ENCODE assay signal across 8 mouse cellular contexts in the genomic region with DNA sequence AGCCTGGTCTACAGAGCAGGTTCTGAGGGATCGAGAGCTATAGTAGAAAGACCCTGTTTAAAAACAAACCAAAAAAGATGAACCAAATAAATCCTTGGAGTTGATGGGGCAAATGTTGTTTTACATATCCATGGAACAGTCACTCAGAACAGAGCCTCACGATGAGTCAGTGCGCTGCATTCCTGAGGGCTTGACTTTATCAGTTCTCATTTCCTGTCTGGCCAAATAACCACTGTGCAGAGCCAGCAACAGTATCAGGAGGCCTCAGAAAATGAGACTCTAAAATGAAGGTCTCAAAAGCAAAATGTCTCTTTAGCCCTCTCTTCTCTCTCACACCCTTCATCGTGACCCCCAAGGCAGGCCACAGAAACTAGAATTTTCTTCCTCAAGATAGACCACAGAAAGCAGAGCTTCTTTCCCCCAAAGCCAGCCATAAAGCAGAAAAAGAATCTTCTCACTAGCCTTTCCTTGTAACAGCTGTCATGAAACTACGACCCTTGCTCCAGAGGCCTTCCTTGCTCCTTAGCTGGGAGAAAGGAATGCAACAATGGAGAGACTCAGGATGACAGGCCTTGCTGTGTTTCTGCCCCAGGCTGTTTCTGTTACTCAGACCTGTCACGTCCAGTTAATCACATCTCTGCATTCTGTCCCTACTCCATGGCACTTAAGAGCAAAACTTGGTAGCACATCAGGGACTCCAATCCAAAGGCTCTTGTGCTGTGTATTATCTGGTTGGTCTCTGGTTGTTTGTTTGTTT. TPM values are rescaled to one million over a fixed set of nuclear protein-coding genes. Genes with fewer than 3 reads are reported as not detected.
DNase-seq lines count a peak whose midpoint lies in the region; ATAC-seq and TF ChIP-seq lines count a peak whose summit lies in the region.

No protein-coding gene starts in this region.

- no peak overlapping the region for H3K4me3 ChIP-seq in C2C12 (ENCODE audit: insufficient read depth, poor library complexity, severe bottlenecking)

- no peak for ATAC-seq in granulocyte monocyte progenitor cell, adult 5-6 weeks (replicated peaks; ENCODE audit: poor library complexity, severe bottlenecking)

- H3K79me3 ChIP-seq in C2C12 (ENCODE audit: low read depth) = no peaks in the 10 kb centered on the region

- no peaks in the 10 kb centered on the region for H3K79me2 ChIP-seq in C2C12 (ENCODE audit: control insufficient read depth, insufficient read depth)

- no peak overlapping the region for H3ac ChIP-seq in C2C12 (ENCODE audit: control insufficient read depth, insufficient read length, low read depth)

- peak; percentile 63 for DNase-seq in adrenal gland, adult 2 months
- no peak for DNase-seq in adrenal gland, postnatal 4 days (ENCODE audit: low spot score in 2 of 2)
- DNase-seq in forelimb bud, embryonic 11.5 days (ENCODE audit: low read depth, low spot score) = peak; percentile 18
- DNase-seq in kidney, postnatal 10 days = peak; percentile 33
- no peak for DNase-seq in layer of hippocampus, adult 11-12 months (ENCODE audit: low spot score)
- DNase-seq in gastrocnemius, postnatal 25 days = no peak

- no peaks in the 10 kb centered on the region for H3K36me3 ChIP-seq in C2C12 (ENCODE audit: control insufficient read depth, insufficient read depth)

- TF ChIP-seq CTCF in C2C12 (IDR thresholded peaks at IDR 0.05; ENCODE audit: control insufficient read depth, insufficient read depth, insufficient read length) = no peak

- no peaks in the 10 kb centered on the region for H3K27me3 ChIP-seq in C2C12 (ENCODE audit: control insufficient read depth, insufficient read depth, insufficient read length)

TF ChIP-seq in C2C12, 6 proteins besides CTCF, POLR2A, EP300 and RAD21:
- TF ChIP-seq MAX (IDR thresholded peaks at IDR 0.05) (no peak), MYOD1 (IDR thresholded peaks at IDR 0.05; ENCODE audit: control insufficient read depth, insufficient read length, low read depth) (peak; percentile 38), FOSL1 (IDR thresholded peaks at IDR 0.05; ENCODE audit: insufficient read depth, low read length, poor library complexity, severe bottlenecking) (peak; percentile 81), USF1 (IDR thresholded peaks at IDR 0.05; ENCODE audit: low read depth) (no peak)
TF ChIP-seq in C2C12: peak in this region for 2.

RNA-seq across cellular contexts. Expression of a gene that starts 5.7 kb away (rescaled TPM):
- 10 to 100 TPM; 16.0 to 23.1 TPM for total RNA-seq in adrenal gland, adult 2 months (2021)
- 14.5 and 16.2 TPM in 2 replicates for polyA plus RNA-seq in adrenal gland, adult 2 months (2012; rRNA removed)
- 10 to 100 TPM; 15.8 to 19.1 TPM for total RNA-seq in adrenal gland, postnatal 4 days (2021)
- polyA plus RNA-seq in C2C12 (2012; fragmentation: generic; extraction: Trizol) = 25.2 TPM
- total RNA-seq in granulocyte monocyte progenitor cell, adult 5-6 weeks (2014; fragmentation: Nextera tagmentation) = 30.4 and 39.5 TPM in 2 replicates
- 19.9 and 27.1 TPM in 2 replicates for total RNA-seq in granulocyte monocyte progenitor cell, adult 5-6 weeks (2017)
- 1 to 10 TPM; 1.9 to 2.2 TPM for total RNA-seq in gastrocnemius, postnatal 25 days (2021)

RNA-seq across cellular contexts. Expression of a gene that starts 15.2 kb away (rescaled TPM):
- total RNA-seq in adrenal gland, adult 2 months (2021) = 10 to 100 TPM; 14.7 to 24.6 TPM
- 34.1 and 37.2 TPM in 2 replicates for polyA plus RNA-seq in adrenal gland, adult 2 months (2012; rRNA removed)
- total RNA-seq in adrenal gland, postnatal 4 days (2021) = 10 to 100 TPM; 14.7 to 17.3 TPM
- polyA plus RNA-seq in C2C12 (2012; fragmentation: generic; extraction: Trizol) = 21.0 TPM
- total RNA-seq in granulocyte monocyte progenitor cell, adult 5-6 weeks (2014; fragmentation: Nextera tagmentation) = 35.1 and 39.7 TPM in 2 replicates
- 21.7 and 31.3 TPM in 2 replicates for total RNA-seq in granulocyte monocyte progenitor cell, adult 5-6 weeks (2017)
- 1 to 10 TPM; 4.5 to 6.2 TPM for total RNA-seq in gastrocnemius, postnatal 25 days (2021)

RNA-seq across cellular contexts. Expression of a gene that starts 15.4 kb away (rescaled TPM):
- total RNA-seq in adrenal gland, adult 2 months (2021) = 1 to 10 TPM; 7.0 to 9.8 TPM
- polyA plus RNA-seq in adrenal gland, adult 2 months (2012; rRNA removed) = 7.1 and 9.0 TPM in 2 replicates
- total RNA-seq in adrenal gland, postnatal 4 days (2021) = 10 to 100 TPM; 16.2 to 16.8 TPM
- 39.2 TPM for polyA plus RNA-seq in C2C12 (2012; fragmentation: generic; extraction: Trizol)
- 24.4 and 28.6 TPM in 2 replicates for total RNA-seq in granulocyte monocyte progenitor cell, adult 5-6 weeks (2014; fragmentation: Nextera tagmentation)
- total RNA-seq in granulocyte monocyte progenitor cell, adult 5-6 weeks (2017) = 5.8 and 8.1 TPM in 2 replicates
- total RNA-seq in gastrocnemius, postnatal 25 days (2021) = 1 to 10 TPM; 1.3 to 1.4 TPM

RNA-seq across cellular contexts. Expression of a gene that starts 35.8 kb away (rescaled TPM):
- total RNA-seq in adrenal gland, adult 2 months (2021) = 10 to 100 TPM; 68.0 to 76.1 TPM
- 10.3 and 10.7 TPM in 2 replicates for polyA plus RNA-seq in adrenal gland, adult 2 months (2012; rRNA removed)
- 10 to 100 TPM; 53.5 to 54.1 TPM for total RNA-seq in adrenal gland, postnatal 4 days (2021)
- 35.4 TPM for polyA plus RNA-seq in C2C12 (2012; fragmentation: generic; extraction: Trizol)
- 42.9 and 44.4 TPM in 2 replicates for total RNA-seq in granulocyte monocyte progenitor cell, adult 5-6 weeks (2014; fragmentation: Nextera tagmentation)
- 48.7 and 58.9 TPM in 2 replicates for total RNA-seq in granulocyte monocyte progenitor cell, adult 5-6 weeks (2017)
- 10 to 100 TPM; 49.0 to 54.0 TPM for total RNA-seq in gastrocnemius, postnatal 25 days (2021)

RNA-seq across cellular contexts. Expression of a gene that starts 36.7 kb away (rescaled TPM):
- 10 to 100 TPM; 42.1 to 51.1 TPM for total RNA-seq in adrenal gland, adult 2 months (2021)
- 25.5 and 34.2 TPM in 2 replicates for polyA plus RNA-seq in adrenal gland, adult 2 months (2012; rRNA removed)
- total RNA-seq in adrenal gland, postnatal 4 days (2021) = 10 to 100 TPM; 90.2 to 90.6 TPM
- 26.5 TPM for polyA plus RNA-seq in C2C12 (2012; fragmentation: generic; extraction: Trizol)
- total RNA-seq in granulocyte monocyte progenitor cell, adult 5-6 weeks (2014; fragmentation: Nextera tagmentation) = 73.3 and 88.9 TPM in 2 replicates
- total RNA-seq in granulocyte monocyte progenitor cell, adult 5-6 weeks (2017) = 34.5 and 36.4 TPM in 2 replicates
- 10 to 100 TPM; 18.0 to 18.5 TPM for total RNA-seq in gastrocnemius, postnatal 25 days (2021)

Comparison
In these comparisons a context has a peak if more than half of its experiments do, and no peak if none do; other contexts are left out.
1. DNase-seq: peak in adrenal gland, adult 2 months (single experiment), forelimb bud, embryonic 11.5 days (single experiment) and kidney, postnatal 10 days (single experiment); none in adrenal gland, postnatal 4 days (0 of 2), layer of hippocampus, adult 11-12 months (single experiment) and gastrocnemius, postnatal 25 days (single experiment).
2. RNA of a gene that starts 5.7 kb away (total RNA-seq): 19.9 to 39.5 TPM in granulocyte monocyte progenitor cell, adult 5-6 weeks, 16.0 to 23.1 TPM in adrenal gland, adult 2 months and 15.8 to 19.1 TPM in adrenal gland, postnatal 4 days; 1.9 to 2.2 TPM in gastrocnemius, postnatal 25 days; every median in the first group is over 4 times any median in the second.